Mouse (Mus musculus): ENCODE data around the gene Itpr2.

DNA sequence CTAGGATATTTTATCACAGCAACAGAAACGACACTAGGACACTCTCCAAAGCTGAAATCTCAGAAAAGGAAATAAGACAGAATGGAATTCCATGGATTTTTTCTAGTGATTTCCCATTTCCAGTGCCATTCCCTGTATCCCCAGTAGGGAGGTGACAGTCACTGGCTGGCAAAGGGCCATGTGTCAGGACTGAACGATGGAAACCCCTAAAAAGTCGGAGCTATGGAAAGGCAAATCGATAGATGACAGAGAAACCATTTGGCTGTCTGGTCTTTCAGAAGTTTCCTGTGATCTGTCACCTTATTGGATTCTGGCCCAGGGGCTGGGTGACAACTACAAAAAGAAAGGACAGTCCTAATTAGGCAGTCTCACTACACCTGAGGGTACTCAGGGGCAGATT is 135.8 kb downstream of the Itpr2 start:
- TF ChIP-seq POLR2A (IDR thresholded peaks at IDR 0.05; ENCODE audit: borderline replicate concordance, extremely low read depth, low read depth, low read length), result no peak
- no peak for TF ChIP-seq CTCF (IDR thresholded peaks at IDR 0.05; ENCODE audit: insufficient read depth, low read length)
